ENCODE assay signal across 9 mouse cellular contexts in the genomic region with DNA sequence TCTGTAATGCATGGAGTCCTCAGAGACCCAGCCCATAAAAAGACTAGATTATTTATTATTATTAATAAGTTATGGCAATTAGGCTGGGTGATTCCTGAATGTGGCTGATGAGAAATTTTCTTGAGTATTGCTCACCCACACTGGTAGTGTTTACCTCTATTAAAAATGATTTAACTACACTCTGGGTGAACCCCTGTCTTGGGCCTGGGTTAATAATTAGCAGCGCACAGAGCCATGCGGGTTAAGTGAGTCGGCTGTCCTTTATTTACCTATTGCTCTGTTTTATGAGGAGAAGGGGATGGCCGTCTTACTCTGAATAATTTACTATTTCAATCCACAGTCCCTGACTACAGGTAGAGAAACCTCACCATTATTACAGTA. TPM values are rescaled to one million over a fixed set of nuclear protein-coding genes. Genes with fewer than 3 reads are reported as not detected.
DNase-seq lines count a peak whose midpoint lies in the region; ATAC-seq and TF ChIP-seq lines count a peak whose summit lies in the region.
"Had no signal": no experiment of that assay in that cellular context is flagged by ENCODE, and none has a peak within 500 bp of the region (broad histone marks: within the 10 kb centered on the region; RNA-seq: fewer than 3 reads in every experiment).

No protein-coding gene starts in this region.

- H3K36me3 ChIP-seq in midbrain, embryonic 12.5 days, result no peaks in the 10 kb centered on the region
- no peaks in the 10 kb centered on the region for H3K36me3 ChIP-seq in midbrain, postnatal 0 days (ENCODE audit: insufficient read depth, low read length)
- H3K36me3 ChIP-seq in intestine, postnatal 0 days (ENCODE audit: control insufficient read depth, insufficient read depth), result no peaks in the 10 kb centered on the region
- no peaks in the 10 kb centered on the region for H3K36me3 ChIP-seq in limb, embryonic 13.5 days
- H3K36me3 ChIP-seq in stomach, postnatal 0 days (ENCODE audit: control insufficient read depth, insufficient read depth, low read length), result no peaks in the 10 kb centered on the region
- H3K36me3 ChIP-seq: limb, embryonic 15.5 days had no signal

- 0 out of 2 replicates have a peak, but pooled peaks have one; percentile 6 for ATAC-seq in midbrain, embryonic 12.5 days (ENCODE audit: low FRiP score, low read depth)
- no peak for ATAC-seq in midbrain, postnatal 0 days (ENCODE audit: low FRiP score)
- 0 out of 2 replicates have a peak, but pooled peaks have one; percentile 33 for ATAC-seq in intestine, postnatal 0 days
- ATAC-seq in limb, embryonic 13.5 days (ENCODE audit: low FRiP score, low read depth), result peak; percentile 36; the same call in 1 of the 2 replicates
- peak; percentile 91 for ATAC-seq in stomach, postnatal 0 days (ENCODE audit: low FRiP score, low TSS enrichment)

- no peak for TF ChIP-seq CTCF in midbrain, postnatal 0 days (IDR thresholded peaks at IDR 0.05)
- TF ChIP-seq CTCF in intestine, postnatal 0 days (IDR thresholded peaks at IDR 0.05; ENCODE audit: low read depth), result no peak
- TF ChIP-seq CTCF in stomach, postnatal 0 days (IDR thresholded peaks at IDR 0.05; ENCODE audit: low read depth), result no peak

- H3K4me3 ChIP-seq in midbrain, embryonic 12.5 days, result no peak overlapping the region
- no peak overlapping the region for H3K4me3 ChIP-seq in midbrain, postnatal 0 days (ENCODE audit: low read depth, low read length)
- H3K4me3 ChIP-seq in intestine, postnatal 0 days (ENCODE audit: low read depth, low read length), result no peak overlapping the region
- H3K4me3 ChIP-seq in limb, embryonic 13.5 days, result no peak overlapping the region
- no peak overlapping the region for H3K4me3 ChIP-seq in stomach, postnatal 0 days (ENCODE audit: low read depth, low read length)
- H3K4me3 ChIP-seq: limb, embryonic 15.5 days had no signal

- no peak for TF ChIP-seq EP300 in stomach, postnatal 0 days (optimal IDR thresholded peaks at IDR 0.05)

- DNase-seq in midbrain, postnatal 0 days (ENCODE audit: low spot score), result no peak
- DNase-seq in stomach, postnatal 0 days (ENCODE audit: low spot score), result peak; percentile 59
- DNase-seq in thymus, postnatal 36 days, result no peak
- DNase-seq in adrenal gland, adult 8-10 months, result no peak
- DNase-seq: cerebellum, adult 18-20 months had no signal

- H3K9ac ChIP-seq in midbrain, embryonic 12.5 days (replicated peaks), result no peak overlapping the region
- H3K9ac ChIP-seq in midbrain, postnatal 0 days (replicated peaks; ENCODE audit: low read length, poor library complexity, severe bottlenecking), result no peak overlapping the region
- H3K9ac ChIP-seq in intestine, postnatal 0 days (ENCODE audit: low read depth, low read length), result no peak overlapping the region
- no peak overlapping the region for H3K9ac ChIP-seq in limb, embryonic 13.5 days
- no peak overlapping the region for H3K9ac ChIP-seq in stomach, postnatal 0 days (ENCODE audit: low read length)
- H3K9ac ChIP-seq: limb, embryonic 15.5 days had no signal

- H3K9me3 ChIP-seq in midbrain, embryonic 12.5 days, result no peaks in the 10 kb centered on the region
- H3K9me3 ChIP-seq in midbrain, postnatal 0 days (ENCODE audit: low read length), result no peaks in the 10 kb centered on the region
- H3K9me3 ChIP-seq in intestine, postnatal 0 days (ENCODE audit: control insufficient read depth), result no peaks in the 10 kb centered on the region
- no peaks in the 10 kb centered on the region for H3K9me3 ChIP-seq in limb, embryonic 13.5 days
- no peaks in the 10 kb centered on the region for H3K9me3 ChIP-seq in stomach, postnatal 0 days (ENCODE audit: control insufficient read depth, low read length)
- H3K9me3 ChIP-seq: limb, embryonic 15.5 days had no signal

- H3K27ac ChIP-seq in midbrain, embryonic 12.5 days (replicated peaks), result peak overlapping the region; percentile 61; the same call in 1 of the 2 replicates
- no peak overlapping the region for H3K27ac ChIP-seq in midbrain, postnatal 0 days (ENCODE audit: low read depth, low read length)
- no peak overlapping the region for H3K27ac ChIP-seq in intestine, postnatal 0 days (ENCODE audit: low read depth, low read length)
- no peak overlapping the region for H3K27ac ChIP-seq in limb, embryonic 13.5 days
- peak overlapping the region; percentile 40; the same call in 1 of the 2 replicates for H3K27ac ChIP-seq in stomach, postnatal 0 days (replicated peaks)
- H3K27ac ChIP-seq: limb, embryonic 15.5 days had no signal

- H3K4me1 ChIP-seq in midbrain, embryonic 12.5 days, result peaks cover 12% of the 10 kb centered on the region
- peaks cover 4% of the 10 kb centered on the region; the same call in 1 of the 2 replicates for H3K4me1 ChIP-seq in midbrain, postnatal 0 days (ENCODE audit: insufficient read depth, low read length)
- H3K4me1 ChIP-seq in intestine, postnatal 0 days (replicated peaks; ENCODE audit: control insufficient read depth, insufficient read depth, low read length), result no peaks in the 10 kb centered on the region; the same call in 1 of the 2 replicates
- peaks cover 34% of the 10 kb centered on the region for H3K4me1 ChIP-seq in limb, embryonic 13.5 days
- H3K4me1 ChIP-seq in stomach, postnatal 0 days (replicated peaks; ENCODE audit: control insufficient read depth, insufficient read depth), result no peaks in the 10 kb centered on the region; the same call in 1 of the 2 replicates

- 71% methylated on average over 4 of the region's 4 CpGs for WGBS in midbrain, embryonic 12.5 days
- WGBS in midbrain, postnatal 0 days, result 80% methylated on average over 4 of the region's 4 CpGs
- WGBS in intestine, postnatal 0 days, result 29% methylated on average over 4 of the region's 4 CpGs
- WGBS in limb, embryonic 13.5 days, result 23% methylated on average over 4 of the region's 4 CpGs
- WGBS in stomach, postnatal 0 days, result 43% methylated on average over 4 of the region's 4 CpGs

- H3K27me3 ChIP-seq in midbrain, embryonic 12.5 days, result no peaks in the 10 kb centered on the region
- no peaks in the 10 kb centered on the region for H3K27me3 ChIP-seq in midbrain, postnatal 0 days (ENCODE audit: insufficient read depth, low read length)
- H3K27me3 ChIP-seq in intestine, postnatal 0 days (replicated peaks; ENCODE audit: control insufficient read depth, insufficient read depth, low read length), result no peaks in the 10 kb centered on the region
- H3K27me3 ChIP-seq in limb, embryonic 13.5 days, result peaks cover 3% of the 10 kb centered on the region; the same call in 1 of the 2 replicates
- H3K27me3 ChIP-seq in stomach, postnatal 0 days (ENCODE audit: control insufficient read depth, insufficient read depth, low read length), result no peaks in the 10 kb centered on the region
- H3K27me3 ChIP-seq: limb, embryonic 15.5 days had no signal

- no peak overlapping the region for H3K4me2 ChIP-seq in midbrain, embryonic 12.5 days (replicated peaks)
- no peak overlapping the region for H3K4me2 ChIP-seq in midbrain, postnatal 0 days (ENCODE audit: low read depth, low read length, poor library complexity, severe bottlenecking)
- no peak overlapping the region for H3K4me2 ChIP-seq in intestine, postnatal 0 days (replicated peaks; ENCODE audit: low read depth)
- H3K4me2 ChIP-seq in limb, embryonic 13.5 days (replicated peaks), result no peak overlapping the region
- H3K4me2 ChIP-seq in stomach, postnatal 0 days (replicated peaks; ENCODE audit: low read depth), result no peak overlapping the region
- H3K4me2 ChIP-seq: limb, embryonic 15.5 days had no signal

RNA-seq across cellular contexts. Expression of a gene that starts 59.1 kb away (rescaled TPM):
- 36.8 and 39.6 TPM in 2 replicates for polyA plus RNA-seq in midbrain, embryonic 12.5 days (2016; fragmentation: Nextera tagmentation; extraction: Ambion mirVana)
- total RNA-seq in midbrain, postnatal 0 days (2014; rRNA removed), result 91.5 and 101 TPM in 2 replicates
- 34.4 and 36.2 TPM in 2 replicates for polyA plus RNA-seq in midbrain, postnatal 0 days (2015; fragmentation: Nextera tagmentation; extraction: Ambion mirVana)
- 4.9 TPM in 2 replicates for polyA plus RNA-seq in intestine, postnatal 0 days (2015; fragmentation: Nextera tagmentation; extraction: Ambion mirVana)
- 23.2 and 25.4 TPM in 2 replicates for polyA plus RNA-seq in limb, embryonic 13.5 days (2015; fragmentation: Nextera tagmentation; extraction: Ambion mirVana)
- polyA plus RNA-seq in stomach, postnatal 0 days (2015; fragmentation: Nextera tagmentation; extraction: Ambion mirVana), result 7.7 and 9.1 TPM in 2 replicates
- total RNA-seq in adrenal gland, adult 8-10 months (2022), result 1 to 10 TPM; 1.1 to 5.7 (median 3.3) TPM

Comparison
In these comparisons a context has a peak if more than half of its experiments do, and no peak if none do; other contexts are left out.
1. H3K27ac ChIP-seq: peak in midbrain, embryonic 12.5 days (single experiment) and stomach, postnatal 0 days (single experiment); none in midbrain, postnatal 0 days (single experiment), intestine, postnatal 0 days (single experiment) and limb, embryonic 13.5 days (single experiment).